ENCODE assay signal across 25 mouse cellular contexts in genomic region chr10:97038025-97038424, GRCm38 (mm10).
DNase-seq lines count a peak whose midpoint lies in the region; ATAC-seq and TF ChIP-seq lines count a peak whose summit lies in the region.
"Had no signal": no experiment of that assay in that cellular context is flagged by ENCODE, and none has a peak within 500 bp of the region (broad histone marks: within the 10 kb centered on the region; RNA-seq: fewer than 3 reads in every experiment).

No protein-coding gene starts in this region.

- no peak overlapping the region for H3K9ac ChIP-seq in intestine, embryonic 15.5 days
- no peak overlapping the region for H3K9ac ChIP-seq in intestine, postnatal 0 days (ENCODE audit: low read depth, low read length)
- no peak overlapping the region for H3K9ac ChIP-seq in intestine, embryonic 16.5 days (ENCODE audit: low read depth, low read length)
- H3K9ac ChIP-seq: embryonic facial prominence, embryonic 13.5 days; embryonic facial prominence, embryonic 15.5 days; forebrain, embryonic 12.5 days had no signal

- H3K4me1 ChIP-seq in intestine, embryonic 15.5 days (replicated peaks), result no peaks in the 10 kb centered on the region
- H3K4me1 ChIP-seq in intestine, postnatal 0 days (replicated peaks; ENCODE audit: control insufficient read depth, insufficient read depth, low read length), result no peaks in the 10 kb centered on the region
- H3K4me1 ChIP-seq in intestine, embryonic 16.5 days (ENCODE audit: control insufficient read depth, insufficient read depth, low read length), result no peaks in the 10 kb centered on the region
- H3K4me1 ChIP-seq: embryonic facial prominence, embryonic 13.5 days; embryonic facial prominence, embryonic 15.5 days; forebrain, embryonic 12.5 days had no signal

- H3K4me2 ChIP-seq in intestine, embryonic 15.5 days (replicated peaks), result no peak overlapping the region
- H3K4me2 ChIP-seq in intestine, postnatal 0 days (replicated peaks; ENCODE audit: low read depth), result no peak overlapping the region
- H3K4me2 ChIP-seq in intestine, embryonic 16.5 days (ENCODE audit: low read depth, low read length), result no peak overlapping the region
- H3K4me2 ChIP-seq: embryonic facial prominence, embryonic 13.5 days; embryonic facial prominence, embryonic 15.5 days; forebrain, embryonic 12.5 days had no signal

- DNase-seq in R1 (ENCODE audit: low read depth, low spot score), result peak; percentile 49
- no peak for DNase-seq in right cerebral cortex, postnatal 25 days
- DNase-seq in Muller cell, postnatal 12 days (ENCODE audit: inconsistent ontology term), result no peak
- no peak for DNase-seq in kidney, adult 9 months
- DNase-seq: adrenal gland, adult 2 months; adrenal gland, postnatal 10 days; adrenal gland, postnatal 25 days; cerebellum, adult 11 months; cerebellum, adult 18-20 months; cerebellum, adult 8-10 months; cerebellum, adult 9-11 months; cerebellum, postnatal 14 days; cerebellum, postnatal 36 days; embryo, embryonic 11 days had no signal

- no peaks in the 10 kb centered on the region for H3K9me3 ChIP-seq in intestine, embryonic 15.5 days
- H3K9me3 ChIP-seq in intestine, postnatal 0 days (ENCODE audit: control insufficient read depth), result no peaks in the 10 kb centered on the region
- H3K9me3 ChIP-seq in intestine, embryonic 16.5 days (ENCODE audit: control insufficient read depth, low read length), result no peaks in the 10 kb centered on the region
- H3K9me3 ChIP-seq: embryonic facial prominence, embryonic 13.5 days; embryonic facial prominence, embryonic 15.5 days; forebrain, embryonic 10.5 days; forebrain, embryonic 12.5 days had no signal

- H3K27me3 ChIP-seq in intestine, embryonic 15.5 days (replicated peaks), result no peaks in the 10 kb centered on the region
- H3K27me3 ChIP-seq in intestine, postnatal 0 days (replicated peaks; ENCODE audit: control insufficient read depth, insufficient read depth, low read length), result no peaks in the 10 kb centered on the region
- H3K27me3 ChIP-seq in intestine, embryonic 16.5 days (replicated peaks; ENCODE audit: control insufficient read depth, insufficient read depth, low read length), result no peaks in the 10 kb centered on the region
- H3K27me3 ChIP-seq: embryonic facial prominence, embryonic 13.5 days; embryonic facial prominence, embryonic 15.5 days; forebrain, embryonic 12.5 days had no signal

- WGBS in intestine, embryonic 15.5 days, result 41% methylated on average over 4 of the region's 4 CpGs
- WGBS in intestine, postnatal 0 days, result 26% methylated on average over 4 of the region's 4 CpGs
- 47% methylated on average over 4 of the region's 4 CpGs for WGBS in intestine, embryonic 16.5 days

- H3K36me3 ChIP-seq in intestine, embryonic 15.5 days, result no peaks in the 10 kb centered on the region
- H3K36me3 ChIP-seq in intestine, postnatal 0 days (ENCODE audit: control insufficient read depth, insufficient read depth), result no peaks in the 10 kb centered on the region
- no peaks in the 10 kb centered on the region for H3K36me3 ChIP-seq in intestine, embryonic 16.5 days (ENCODE audit: control insufficient read depth, insufficient read depth, low read length)
- H3K36me3 ChIP-seq: embryonic facial prominence, embryonic 13.5 days; embryonic facial prominence, embryonic 15.5 days; forebrain, embryonic 10.5 days; forebrain, embryonic 12.5 days; G1E had no signal

- no peak for TF ChIP-seq CTCF in intestine, postnatal 0 days (IDR thresholded peaks at IDR 0.05; ENCODE audit: low read depth)

- ATAC-seq in intestine, embryonic 15.5 days, result peak; percentile 75
- no peak for ATAC-seq in intestine, postnatal 0 days
- peak; percentile 81 for ATAC-seq in intestine, embryonic 16.5 days
- ATAC-seq: forebrain, embryonic 14.5 days; forebrain, embryonic 16.5 days had no signal

- no peak overlapping the region for H3K27ac ChIP-seq in intestine, embryonic 15.5 days
- H3K27ac ChIP-seq in intestine, postnatal 0 days (ENCODE audit: low read depth, low read length), result no peak overlapping the region
- no peak overlapping the region for H3K27ac ChIP-seq in intestine, embryonic 16.5 days (ENCODE audit: low read length)
- H3K27ac ChIP-seq: embryonic facial prominence, embryonic 13.5 days; embryonic facial prominence, embryonic 15.5 days; forebrain, embryonic 10.5 days; forebrain, embryonic 12.5 days had no signal

- no peak overlapping the region for H3K4me3 ChIP-seq in intestine, embryonic 15.5 days (replicated peaks)
- no peak overlapping the region for H3K4me3 ChIP-seq in intestine, postnatal 0 days (ENCODE audit: low read depth, low read length)
- no peak overlapping the region for H3K4me3 ChIP-seq in intestine, embryonic 16.5 days (ENCODE audit: low read length)
- H3K4me3 ChIP-seq: embryonic facial prominence, embryonic 13.5 days; embryonic facial prominence, embryonic 15.5 days; erythroblast, embryonic 14.5 days; forebrain, embryonic 10.5 days; forebrain, embryonic 12.5 days had no signal
